Mouse (Mus musculus): ENCODE results near the gene Frem1.

DNA sequence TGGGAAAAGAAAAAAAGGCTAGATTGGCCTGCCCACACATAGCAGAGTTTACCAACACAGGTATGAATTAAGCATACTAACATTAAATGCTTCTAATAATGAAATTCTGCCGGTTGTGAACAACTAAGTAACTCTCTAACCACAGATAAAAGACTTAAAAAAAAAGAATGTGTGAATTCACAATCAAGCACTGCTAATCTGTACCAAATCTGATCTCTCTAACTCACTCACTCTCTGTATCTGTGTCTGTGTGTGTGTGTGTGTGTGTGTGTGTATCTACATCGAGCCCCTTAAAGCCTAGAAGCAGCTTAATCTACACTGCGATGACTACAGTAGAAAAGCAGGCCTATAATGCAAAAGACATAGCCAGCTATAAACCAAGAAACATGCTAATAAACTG is 195.2 kb downstream of the Frem1 start:
- TF ChIP-seq CTCF (IDR thresholded peaks at IDR 0.05; ENCODE audit: extremely low read depth, insufficient read depth, low read length), result no peak
- no peak for TF ChIP-seq POLR2A (IDR thresholded peaks at IDR 0.05; ENCODE audit: extremely low read depth, insufficient read depth, low read length)
